Mouse (Mus musculus): ENCODE measurements at regions not wholly inside any gene's neighbourhood (a gene's known extent, or its start where the extent isn't known, plus 50 kb on each side); places are given as distances from the start of the nearest gene placed in this dataset.

DNA sequence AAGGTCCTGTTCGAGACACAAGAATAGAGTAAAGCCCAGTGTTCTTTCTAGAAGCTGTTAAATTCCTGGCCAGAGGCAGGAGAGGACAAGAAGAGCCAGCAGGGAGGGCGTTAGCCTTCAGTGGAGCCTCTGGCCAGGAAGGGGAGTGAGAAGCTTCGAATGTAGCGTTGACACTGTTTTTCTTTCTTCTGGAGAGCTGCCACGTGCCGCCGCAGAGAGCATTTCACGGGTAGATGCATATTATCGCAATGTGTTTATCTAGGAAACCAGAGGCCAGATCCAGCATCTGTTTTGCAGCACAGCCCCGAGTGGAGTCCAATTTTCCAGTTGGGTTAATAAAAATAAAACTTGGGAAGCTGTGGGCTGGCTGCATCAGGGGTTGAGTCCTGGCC, 61.3 kb upstream of the Ampd3 start:
- Histone ChIP-seq H3K27ac (no peak overlapping the region), H3K9me3 (ENCODE audit: low read length) (peaks cover 3% of the 10 kb centered on the region; the same call in 1 of the 2 replicates), H3K4me3 (ENCODE audit: low read length) (no peak overlapping the region), H3K27me3 (ENCODE audit: insufficient read depth, low read length) (no peaks in the 10 kb centered on the region), H3K36me3 (ENCODE audit: insufficient read depth, low read length) (no peaks in the 10 kb centered on the region), H3K4me1 (ENCODE audit: insufficient read depth, low read length) (peaks cover 7% of the 10 kb centered on the region; the same call in 1 of the 2 replicates), H3K9ac (replicated peaks; ENCODE audit: low read length) (no peak overlapping the region), H3K4me2 (ENCODE audit: low read depth, low read length) (no peak overlapping the region)
- TF ChIP-seq CTCF (IDR thresholded peaks at IDR 0.05; ENCODE audit: low read depth): no peak
- no peak for ATAC-seq
- 30% methylated on average over 10 of the region's 10 CpGs for WGBS
- DNase-seq (ENCODE audit: low spot score): peak; percentile 23

DNA sequence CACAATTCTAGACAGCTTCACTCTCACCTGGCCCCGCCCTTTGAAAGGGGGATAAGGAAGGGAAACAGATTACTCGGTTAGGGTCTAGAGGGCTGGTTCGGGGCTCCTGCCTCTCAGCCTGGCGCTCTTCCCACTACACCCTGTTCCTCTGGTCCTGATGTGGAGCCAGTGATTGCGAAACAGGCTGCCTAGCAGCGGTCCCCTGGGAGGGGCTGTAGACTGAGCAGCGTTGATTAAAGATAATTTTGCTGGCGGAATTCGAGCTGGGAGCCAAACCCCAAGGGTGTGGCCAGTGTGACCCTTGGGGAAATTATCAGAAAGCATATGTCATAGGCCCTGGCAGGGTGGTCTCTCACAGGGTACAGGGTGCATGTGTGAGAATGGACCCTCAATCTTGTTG, 59.9 kb upstream of the Ampd3 start:
- ATAC-seq: no peak
- Histone ChIP-seq H3K4me3 (ENCODE audit: low read length) (no peak overlapping the region), H3K9me3 (ENCODE audit: low read length) (peaks cover 8% of the 10 kb centered on the region; the same call in 1 of the 2 replicates), H3K27ac (no peak overlapping the region), H3K36me3 (ENCODE audit: insufficient read depth, low read length) (no peaks in the 10 kb centered on the region), H3K27me3 (ENCODE audit: insufficient read depth, low read length) (no peaks in the 10 kb centered on the region), H3K9ac (replicated peaks; ENCODE audit: low read length) (no peak overlapping the region), H3K4me2 (ENCODE audit: low read depth, low read length) (no peak overlapping the region), H3K4me1 (ENCODE audit: insufficient read depth, low read length) (peaks cover 7% of the 10 kb centered on the region; the same call in 1 of the 2 replicates)
- no peak for TF ChIP-seq CTCF (IDR thresholded peaks at IDR 0.05; ENCODE audit: low read depth)
- WGBS: 81% methylated on average over 9 of the region's 9 CpGs
- DNase-seq (ENCODE audit: low spot score): no peak

DNA sequence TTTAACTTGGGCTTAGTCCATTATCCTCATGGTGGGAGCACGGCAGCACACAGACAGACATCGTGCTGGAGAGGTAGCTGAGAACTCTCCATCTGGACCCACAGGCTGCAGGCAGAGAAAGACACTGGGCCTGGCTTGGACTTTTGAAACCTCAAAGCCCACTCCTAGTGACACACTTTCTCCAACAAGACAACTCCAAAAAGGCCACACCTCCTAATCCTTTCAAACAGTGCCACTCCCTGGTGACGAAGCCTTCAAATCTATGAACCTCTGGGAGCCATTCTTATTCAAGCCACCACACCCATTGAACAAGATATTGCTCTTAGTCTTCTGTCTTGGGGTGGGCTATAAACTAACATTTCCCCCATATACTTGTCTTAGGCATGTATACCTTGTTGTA, 59.2 kb upstream of the Ampd3 start:
- H3K4me2 ChIP-seq (ENCODE audit: low read depth, low read length): no peak overlapping the region
- H3K9me3 ChIP-seq (ENCODE audit: low read length): peaks cover 8% of the 10 kb centered on the region; the same call in 1 of the 2 replicates
- H3K27ac ChIP-seq: no peak overlapping the region
- DNase-seq (ENCODE audit: low spot score) (no peak), ATAC-seq (no peak)
- no peak overlapping the region for H3K4me3 ChIP-seq (ENCODE audit: low read length)
- H3K27me3 ChIP-seq (ENCODE audit: insufficient read depth, low read length): no peaks in the 10 kb centered on the region
- 91% methylated on average over 3 of the region's 3 CpGs for WGBS
- peaks cover 7% of the 10 kb centered on the region; the same call in 1 of the 2 replicates for H3K4me1 ChIP-seq (ENCODE audit: insufficient read depth, low read length)
- H3K36me3 ChIP-seq (ENCODE audit: insufficient read depth, low read length): no peaks in the 10 kb centered on the region
- no peak for TF ChIP-seq CTCF (IDR thresholded peaks at IDR 0.05; ENCODE audit: low read depth)
- no peak overlapping the region for H3K9ac ChIP-seq (replicated peaks; ENCODE audit: low read length)

DNA sequence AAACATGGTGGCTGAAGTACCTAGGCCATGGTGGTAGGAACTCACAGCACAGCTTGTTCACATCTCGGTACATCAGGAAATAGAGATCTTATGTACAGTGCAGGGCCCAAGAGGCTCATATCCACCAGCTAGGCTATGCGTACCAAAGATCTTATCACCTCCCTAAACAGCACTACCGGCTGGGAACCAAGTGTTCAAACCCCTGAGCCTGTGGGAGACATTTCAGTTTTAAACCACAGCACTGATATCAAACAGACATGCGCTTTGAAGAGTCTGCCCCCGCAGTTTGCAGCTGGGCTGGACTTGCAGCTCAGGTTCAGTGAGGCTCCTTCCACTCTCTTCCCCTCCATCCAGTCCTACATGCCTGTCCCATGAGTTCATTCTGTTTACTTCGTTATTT, 58.4 kb upstream of the Ampd3 start:
- H3K27me3 ChIP-seq (ENCODE audit: insufficient read depth, low read length): no peaks in the 10 kb centered on the region
- whole genome bisulfite sequencing: 86% methylated on average over 6 of the region's 6 CpGs
- no peak for DNase-seq (ENCODE audit: low spot score)
- H3K27ac ChIP-seq: no peak overlapping the region
- no peak overlapping the region for H3K4me2 ChIP-seq (ENCODE audit: low read depth, low read length)
- H3K36me3 ChIP-seq (ENCODE audit: insufficient read depth, low read length): no peaks in the 10 kb centered on the region
- no peak overlapping the region for H3K9ac ChIP-seq (replicated peaks; ENCODE audit: low read length)
- H3K9me3 ChIP-seq (ENCODE audit: low read length): peaks cover 8% of the 10 kb centered on the region; the same call in 1 of the 2 replicates
- TF ChIP-seq CTCF (IDR thresholded peaks at IDR 0.05; ENCODE audit: low read depth): no peak
- no peak overlapping the region for H3K4me3 ChIP-seq (ENCODE audit: low read length)
- ATAC-seq: no peak
- H3K4me1 ChIP-seq (ENCODE audit: insufficient read depth, low read length): peaks cover 7% of the 10 kb centered on the region; the same call in 1 of the 2 replicates

DNA sequence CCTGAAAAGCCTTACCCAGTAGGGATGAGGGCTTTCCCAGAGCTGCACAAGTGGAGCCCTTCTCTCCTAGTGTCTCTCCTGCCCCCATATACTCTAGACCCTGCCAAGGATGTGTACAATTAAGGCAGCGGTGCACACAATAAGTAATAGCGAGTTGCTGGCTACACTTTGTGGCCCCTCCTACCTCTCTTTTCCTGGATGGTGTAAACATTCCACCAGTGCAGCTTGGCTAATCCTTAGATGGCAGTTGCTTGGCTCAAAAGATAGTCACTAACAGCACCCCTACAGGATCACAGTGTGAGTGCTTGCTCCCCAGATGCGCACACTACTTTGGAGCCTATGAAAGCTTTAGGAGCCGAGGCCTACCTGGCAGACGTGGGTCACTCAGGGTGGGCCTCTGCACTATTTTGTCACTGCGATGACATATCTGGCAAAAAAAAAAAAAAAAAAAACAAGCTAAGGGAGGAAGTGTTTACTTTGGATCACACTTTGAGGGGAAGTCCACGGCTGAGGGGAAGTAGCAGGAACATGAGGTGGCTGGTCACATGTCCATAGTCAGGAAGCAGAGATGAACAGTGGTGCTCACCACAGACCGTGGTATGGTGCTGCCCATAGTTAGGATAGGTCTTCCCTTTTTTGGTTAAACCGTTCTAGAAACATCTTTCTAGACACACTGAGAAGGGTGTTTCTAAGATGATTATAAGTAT, 57.6 kb upstream of the Ampd3 start:
- H3K4me2 ChIP-seq (ENCODE audit: low read depth, low read length): no peak overlapping the region
- H3K4me1 ChIP-seq (ENCODE audit: insufficient read depth, low read length): peaks cover 7% of the 10 kb centered on the region; the same call in 1 of the 2 replicates
- no peaks in the 10 kb centered on the region for H3K36me3 ChIP-seq (ENCODE audit: insufficient read depth, low read length)
- ATAC-seq (no peak), DNase-seq (ENCODE audit: low spot score) (no peak)
- no peak overlapping the region for H3K4me3 ChIP-seq (ENCODE audit: low read length)
- WGBS: 89% methylated on average over 9 of the region's 9 CpGs
- H3K27me3 ChIP-seq (ENCODE audit: insufficient read depth, low read length): no peaks in the 10 kb centered on the region
- no peak for TF ChIP-seq CTCF (IDR thresholded peaks at IDR 0.05; ENCODE audit: low read depth)
- peaks cover 8% of the 10 kb centered on the region; the same call in 1 of the 2 replicates for H3K9me3 ChIP-seq (ENCODE audit: low read length)
- no peak overlapping the region for H3K27ac ChIP-seq
- no peak overlapping the region for H3K9ac ChIP-seq (replicated peaks; ENCODE audit: low read length)

DNA sequence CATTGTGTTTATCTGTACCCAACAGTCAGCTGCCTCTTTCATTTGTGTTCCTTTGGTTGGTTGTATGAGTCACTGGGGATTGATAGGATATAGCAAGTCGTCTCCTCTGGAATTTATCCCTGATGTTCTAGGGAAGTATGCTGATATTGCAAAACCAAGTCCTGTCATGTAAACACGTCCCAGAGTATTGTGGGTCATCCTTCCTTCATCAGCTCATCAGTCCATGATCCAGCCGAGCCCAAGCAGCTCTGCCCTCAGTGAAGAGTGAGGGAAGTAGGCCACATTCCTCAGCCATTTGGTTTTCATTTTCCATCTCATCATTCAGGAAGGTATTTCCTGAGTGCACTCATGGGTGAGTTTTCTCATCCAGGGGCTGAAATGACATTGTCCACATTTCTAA, 54.3 kb upstream of the Ampd3 start:
- DNase-seq (ENCODE audit: low spot score) (no peak), ATAC-seq (no peak)
- Histone ChIP-seq H3K36me3 (ENCODE audit: insufficient read depth, low read length) (no peaks in the 10 kb centered on the region), H3K27ac (no peak overlapping the region), H3K4me3 (ENCODE audit: low read length) (no peak overlapping the region), H3K9ac (replicated peaks; ENCODE audit: low read length) (no peak overlapping the region), H3K9me3 (ENCODE audit: low read length) (peaks cover 8% of the 10 kb centered on the region; the same call in 1 of the 2 replicates), H3K4me2 (ENCODE audit: low read depth, low read length) (no peak overlapping the region), H3K4me1 (ENCODE audit: insufficient read depth, low read length) (no peaks in the 10 kb centered on the region; the same call in 1 of the 2 replicates), H3K27me3 (ENCODE audit: insufficient read depth, low read length) (no peaks in the 10 kb centered on the region)
- no peak for TF ChIP-seq CTCF (IDR thresholded peaks at IDR 0.05; ENCODE audit: low read depth)
- WGBS: 73% methylated on average over 3 of the region's 3 CpGs

DNA sequence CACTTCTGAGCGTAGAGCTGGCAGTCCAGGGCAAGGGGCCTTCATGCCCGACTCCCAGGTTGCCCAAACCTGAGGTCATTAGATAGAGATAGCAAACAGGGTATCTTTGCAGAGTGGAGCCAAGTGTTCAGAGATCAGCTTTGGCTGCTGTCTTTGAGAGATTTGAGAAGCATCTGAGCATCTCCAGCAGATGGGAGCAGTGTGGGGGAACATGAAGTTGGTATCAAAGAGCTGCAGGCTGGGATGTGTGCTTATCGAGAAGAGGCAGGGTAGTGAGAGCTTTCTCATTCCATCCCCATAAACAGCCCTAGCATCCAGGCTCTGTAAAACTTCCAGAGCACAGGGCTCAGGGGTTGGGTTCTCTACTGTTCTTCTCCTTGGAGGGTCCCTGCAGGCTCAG, 52.9 kb upstream of the Ampd3 start:
- H3K4me1 ChIP-seq (ENCODE audit: insufficient read depth, low read length): no peaks in the 10 kb centered on the region; the same call in 1 of the 2 replicates
- no peak for TF ChIP-seq CTCF (IDR thresholded peaks at IDR 0.05; ENCODE audit: low read depth)
- no peak for DNase-seq (ENCODE audit: low spot score)
- H3K4me2 ChIP-seq (ENCODE audit: low read depth, low read length): no peak overlapping the region
- 91% methylated on average over 3 of the region's 3 CpGs for WGBS
- ATAC-seq: no peak; the same call in 1 of the 2 replicates
- H3K9me3 ChIP-seq (ENCODE audit: low read length): peaks cover 8% of the 10 kb centered on the region; the same call in 1 of the 2 replicates
- H3K27me3 ChIP-seq (ENCODE audit: insufficient read depth, low read length): no peaks in the 10 kb centered on the region
- peak overlapping the region; percentile 36; the same call in 1 of the 2 replicates for H3K27ac ChIP-seq
- H3K4me3 ChIP-seq (ENCODE audit: low read length): no peak overlapping the region
- H3K36me3 ChIP-seq (ENCODE audit: insufficient read depth, low read length): no peaks in the 10 kb centered on the region
- H3K9ac ChIP-seq (replicated peaks; ENCODE audit: low read length): no peak overlapping the region

All from hindbrain, postnatal 0 days (tissue).